Mouse (Mus musculus) cerebellum, postnatal 36 days (tissue): ENCODE results near the gene Mid1.
A peak's percentile ranks its signal among the peaks of the same experiment; 100 is the strongest.
"Not testable (repeated sequence)": the region's sequence is repeated elsewhere in the genome, so short reads cannot be mapped to it uniquely, and the experiment has no call there.

Source experiments
- DNase-seq, 2 experiments: peaks; one replicate each; pipeline ENCODE4 v3.0.0; 2021 to 2022; ENCODE audit warnings: mixed read lengths in 2 of 2

Mid1 gene

DNA sequence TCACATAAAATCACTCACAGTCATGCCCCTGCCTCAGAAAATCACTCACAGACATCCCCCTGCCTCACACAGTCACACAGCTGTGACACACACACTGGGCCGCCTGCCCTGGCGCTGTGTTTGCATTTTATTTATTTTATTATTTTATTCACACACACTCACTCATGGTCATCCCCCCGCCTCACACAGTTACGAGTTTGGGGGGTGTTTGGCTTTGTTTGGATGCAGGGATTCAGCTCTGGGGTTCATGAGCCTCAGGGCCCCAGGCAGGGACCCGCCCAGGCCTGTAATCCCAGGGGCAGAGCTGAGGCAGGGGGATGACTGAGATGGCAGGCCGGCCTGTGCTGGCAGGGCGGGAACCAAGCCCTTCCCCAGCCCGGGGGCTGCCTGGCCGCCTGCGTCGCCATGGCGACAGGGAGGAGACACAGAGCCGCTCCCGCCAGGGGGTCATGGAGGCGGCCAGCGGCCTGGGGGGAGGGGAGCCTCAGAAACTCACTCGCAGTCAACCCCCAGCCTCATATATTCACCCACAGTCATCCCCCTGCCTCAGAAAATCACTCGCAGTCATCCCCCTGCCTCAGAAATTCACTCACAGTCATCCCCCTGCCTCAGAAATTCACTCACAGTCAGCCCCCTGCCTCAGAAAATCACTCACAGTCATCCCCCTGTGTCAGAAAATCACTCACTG lies 317.7 kb downstream of the Mid1 start:
- DNase-seq: peak in 1 of 2 experiments; percentile 44

DNA sequence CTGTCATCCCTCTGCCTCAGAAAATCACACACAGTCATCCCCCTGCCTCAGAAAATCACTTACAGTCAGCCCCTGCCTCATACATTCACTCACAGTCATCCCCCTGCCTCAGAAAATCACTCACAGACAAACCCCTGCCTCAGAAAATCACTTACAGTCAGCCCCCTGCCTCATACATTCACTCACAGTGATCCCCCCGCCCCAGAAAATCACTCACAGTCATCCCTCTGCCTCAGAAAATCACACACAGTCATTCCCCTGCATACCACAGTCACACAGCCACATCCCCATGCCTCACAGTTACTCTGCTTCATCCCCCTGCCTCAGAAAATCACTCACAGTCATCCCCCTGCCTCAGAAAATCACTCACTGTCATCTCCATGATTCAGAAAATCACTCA lies 318.5 kb downstream of the Mid1 start:
- not testable (repeated sequence) for DNase-seq

DNA sequence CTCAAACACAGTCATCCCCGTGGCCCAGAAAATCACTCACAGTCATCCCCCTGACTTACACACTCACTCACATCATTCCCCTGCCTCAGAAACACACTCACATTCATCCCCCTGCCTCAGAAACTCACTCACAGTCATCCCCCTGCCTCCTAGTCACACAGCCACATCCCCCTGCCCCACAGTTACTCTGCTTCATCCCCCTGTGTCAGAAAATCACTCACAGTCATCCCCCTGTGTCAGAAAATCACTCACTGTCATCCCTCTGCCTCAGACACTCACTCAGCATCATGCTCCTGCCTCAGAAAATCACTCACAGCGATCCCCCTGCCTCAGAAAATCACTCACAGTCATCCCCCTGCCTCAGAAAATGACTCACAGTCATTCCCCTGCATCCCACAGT lies 319.2 kb downstream of the Mid1 start:
- DNase-seq: not testable (repeated sequence)

DNA sequence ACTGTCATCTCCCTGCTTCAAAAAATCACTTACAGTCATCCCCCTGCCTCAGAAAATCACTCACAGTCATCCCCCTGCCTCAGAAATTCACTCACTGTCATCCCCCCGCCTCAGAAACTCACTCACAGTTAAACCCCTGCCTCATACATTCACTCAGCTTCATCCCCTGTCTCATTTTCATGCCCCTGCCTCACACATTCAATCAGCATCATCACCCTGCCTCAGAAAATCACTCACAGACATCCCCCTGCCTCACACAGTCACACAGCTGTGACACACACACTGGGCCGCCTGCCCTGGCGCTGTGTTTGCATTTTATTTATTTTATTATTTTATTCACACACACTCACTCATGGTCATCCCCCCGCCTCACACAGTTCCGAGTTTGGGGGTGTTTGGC lies 319.8 kb downstream of the Mid1 start:
- not testable (repeated sequence) for DNase-seq

DNA sequence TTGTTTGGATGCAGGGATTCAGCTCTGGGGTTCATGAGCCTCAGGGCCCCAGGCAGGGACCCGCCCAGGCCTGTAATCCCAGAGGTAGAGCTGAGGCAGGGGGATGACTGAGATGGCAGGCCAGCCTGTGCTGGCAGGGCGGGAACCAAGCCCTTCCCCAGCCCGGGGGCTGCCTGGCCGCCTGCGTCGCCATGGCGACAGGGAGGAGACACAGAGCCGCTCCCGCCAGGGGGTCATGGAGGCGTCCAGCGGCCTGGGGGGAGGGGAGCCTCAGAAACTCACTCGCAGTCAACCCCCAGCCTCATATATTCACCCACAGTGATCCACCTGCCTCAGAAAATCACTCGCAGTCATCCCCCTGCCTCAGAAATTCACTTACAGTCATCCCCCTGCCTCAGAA lies 320.2 kb downstream of the Mid1 start:
- DNase-seq: peak in 1 of 2 experiments; percentile 52

DNA sequence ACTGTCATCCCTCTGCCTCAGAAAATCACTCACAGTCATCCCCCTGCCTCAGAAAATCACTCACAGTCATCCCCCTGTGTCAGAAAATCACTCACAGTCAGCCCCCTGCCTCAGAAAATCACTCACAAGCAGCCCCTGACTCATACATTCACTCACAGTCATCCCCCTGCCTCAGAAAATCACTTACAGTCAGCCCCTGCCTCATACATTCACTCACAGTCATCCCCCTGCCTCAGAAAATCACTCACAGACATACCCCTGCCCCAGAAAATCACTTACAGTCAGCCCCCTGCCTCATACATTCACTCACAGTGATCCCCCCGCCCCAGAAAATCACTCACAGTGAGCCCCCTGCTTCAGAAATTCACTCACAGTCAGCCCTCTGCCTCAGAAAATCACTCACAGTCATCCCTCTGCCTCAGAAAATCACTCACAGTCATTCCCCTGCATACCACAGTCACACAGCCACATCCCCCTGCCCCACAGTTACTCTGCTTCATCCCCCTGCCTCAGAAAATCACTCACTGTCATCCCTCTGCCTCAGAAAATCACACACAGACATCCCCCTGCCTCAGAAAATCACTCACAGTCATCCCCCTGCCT lies 320.8 kb downstream of the Mid1 start:
- DNase-seq: not testable (repeated sequence)

DNA sequence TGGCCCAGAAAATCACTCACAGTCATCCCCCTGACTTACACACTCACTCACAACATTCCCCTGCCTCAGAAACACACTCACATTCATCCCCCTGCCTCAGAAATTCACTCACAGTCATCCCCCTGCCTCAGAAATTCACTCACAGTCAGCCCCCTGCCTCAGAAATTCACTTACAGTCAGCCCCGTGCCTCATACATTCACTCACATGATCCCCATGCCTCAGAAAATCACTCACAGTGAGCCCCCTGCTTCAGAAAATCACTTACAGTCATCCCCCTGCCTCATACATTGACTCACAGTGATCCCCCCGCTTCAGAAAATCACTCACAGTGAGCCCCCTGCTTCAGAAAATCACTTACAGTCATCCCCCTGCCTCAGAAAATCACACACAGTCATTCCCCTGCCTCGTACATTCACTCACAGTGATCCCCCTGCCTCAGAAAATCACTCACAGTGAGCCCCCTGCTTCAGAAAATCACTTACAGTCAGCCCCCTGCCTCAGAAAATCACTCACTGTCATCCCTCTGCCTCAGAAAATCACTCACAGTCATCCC lies 321.8 kb downstream of the Mid1 start:
- not testable (repeated sequence) for DNase-seq

DNA sequence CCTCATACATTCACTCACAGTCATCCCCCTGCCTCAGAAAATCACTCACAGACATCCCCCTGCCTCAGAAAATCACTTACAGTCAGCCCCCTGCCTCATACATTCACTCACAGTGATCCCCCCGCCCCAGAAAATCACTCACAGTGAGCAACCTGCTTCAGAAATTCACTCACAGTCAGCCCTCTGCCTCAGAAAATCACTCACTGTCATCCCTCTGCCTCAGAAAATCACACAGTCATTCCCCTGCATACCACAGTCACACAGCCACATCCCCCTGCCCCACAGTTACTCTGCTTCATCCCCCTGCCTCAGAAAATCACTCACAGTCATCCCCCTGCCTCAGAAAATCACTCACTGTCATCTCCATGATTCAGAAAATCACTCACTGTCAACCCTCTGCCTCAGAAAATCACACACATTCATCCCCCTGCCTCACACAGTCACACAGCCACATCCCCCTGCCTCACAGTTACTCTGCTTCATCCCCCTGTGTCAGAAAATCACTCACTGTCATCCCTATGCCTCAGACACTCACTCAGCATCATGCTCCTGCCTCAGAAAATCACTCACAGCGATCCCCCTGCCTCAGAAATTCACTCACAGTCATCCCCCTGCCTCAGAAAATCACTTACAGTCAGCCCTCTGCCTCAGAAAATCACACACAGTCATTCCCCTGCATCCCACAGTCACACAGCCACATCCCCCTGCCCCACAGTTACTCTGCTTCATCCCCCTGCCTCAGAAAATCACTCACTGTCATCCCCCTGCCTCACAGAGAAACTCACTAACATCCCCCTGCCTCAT lies 322.6 kb downstream of the Mid1 start:
- DNase-seq: not testable (repeated sequence)

DNA sequence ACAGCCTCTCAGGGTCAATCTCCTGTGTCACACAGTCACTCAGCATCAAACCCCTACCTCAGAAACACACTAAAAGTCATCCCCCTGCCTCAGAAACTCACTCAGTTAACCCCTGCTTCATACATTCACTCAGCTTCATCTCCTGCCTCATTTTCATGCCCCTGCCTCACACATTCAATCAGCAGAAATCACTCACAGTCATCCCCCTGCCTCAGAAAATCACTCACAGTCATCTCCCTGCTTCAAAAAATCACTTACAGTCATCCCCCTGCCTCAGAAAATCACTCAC lies 323.1 kb downstream of the Mid1 start:
- DNase-seq: not testable (repeated sequence)

DNA sequence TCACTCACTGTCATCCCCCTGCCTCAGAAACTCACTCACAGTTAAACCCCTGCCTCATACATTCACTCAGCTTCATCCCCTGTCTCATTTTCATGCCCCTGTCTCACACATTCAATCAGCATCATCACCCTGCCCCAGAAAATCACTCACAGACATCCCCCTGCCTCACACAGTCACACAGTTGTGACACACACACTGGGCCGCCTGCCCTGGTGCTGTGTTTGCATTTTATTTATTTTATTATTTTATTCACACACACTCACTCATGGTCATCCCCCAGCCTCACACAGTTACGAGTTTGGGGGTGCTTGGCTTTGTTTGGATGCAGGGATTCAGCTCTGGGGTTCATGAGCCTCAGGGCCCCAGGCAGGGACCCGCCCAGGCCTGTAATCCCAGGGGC lies 323.6 kb downstream of the Mid1 start:
- peak in 1 of 2 experiments; percentile 35 for DNase-seq

DNA sequence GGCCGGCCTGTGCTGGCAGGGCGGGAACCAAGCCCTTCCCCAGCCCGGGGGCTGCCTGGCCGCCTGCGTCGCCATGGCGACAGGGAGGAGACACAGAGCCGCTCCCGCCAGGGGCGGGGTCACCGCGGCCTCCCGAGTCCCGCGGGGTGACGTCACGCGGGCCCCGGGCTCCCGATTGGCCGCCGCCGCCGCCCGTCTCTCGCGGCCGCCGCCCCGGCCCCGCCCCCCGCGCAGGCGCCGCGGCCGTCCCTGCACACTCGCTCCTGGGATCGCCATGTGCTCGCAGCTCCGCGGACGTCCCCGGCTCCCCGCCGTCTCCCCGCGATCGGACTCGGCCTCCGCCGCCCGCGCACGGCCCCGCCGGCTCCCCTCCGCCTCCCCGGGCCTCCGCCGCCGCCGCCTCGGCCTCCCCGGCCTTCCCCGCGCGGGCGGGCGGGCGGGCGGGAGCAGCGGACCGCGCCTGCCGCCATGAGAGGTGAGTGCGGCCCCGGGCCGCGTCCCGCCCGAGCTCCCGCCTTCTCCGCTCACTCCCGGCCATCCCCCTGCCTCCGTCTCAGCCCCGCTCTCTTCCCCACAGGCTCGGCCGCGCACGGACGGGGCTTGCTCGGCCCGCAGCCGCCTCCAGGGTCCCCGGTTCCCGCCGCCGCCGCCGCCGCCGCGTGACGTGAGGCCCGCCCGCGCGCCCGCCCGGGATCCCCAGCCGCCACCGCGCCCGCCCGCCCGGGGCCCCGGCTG lies 324.2 kb downstream of the Mid1 start, which contains the start of gene Gm21887:
Gene Gm21887, plus strand, starts transcription at position 644 of the 735 bp plus-strand sequence.
- DNase-seq: peak; percentile 96 to 99

DNA sequence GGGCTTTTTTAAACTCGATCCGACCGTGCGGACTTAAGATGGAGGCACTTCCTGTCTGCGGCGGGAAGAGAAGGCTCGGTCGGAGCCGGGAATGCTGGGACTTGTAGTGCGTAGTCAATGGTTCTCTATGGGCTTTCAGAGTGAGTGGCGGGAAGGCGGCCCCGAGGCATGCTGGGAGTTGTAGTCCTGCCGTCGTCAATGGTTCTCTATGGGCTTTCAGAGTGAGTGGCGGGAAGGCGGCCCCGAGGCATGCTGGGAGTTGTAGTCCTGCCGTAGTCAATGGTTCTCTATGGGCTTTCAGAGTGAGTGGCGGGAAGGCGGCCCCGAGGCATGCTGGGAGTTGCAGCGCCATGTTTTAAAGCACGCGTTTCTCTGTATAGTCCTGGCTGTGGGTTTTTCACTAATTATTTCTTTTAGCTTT lies 324.8 kb downstream of the Mid1 start:
- DNase-seq: peak; percentile 100

DNA sequence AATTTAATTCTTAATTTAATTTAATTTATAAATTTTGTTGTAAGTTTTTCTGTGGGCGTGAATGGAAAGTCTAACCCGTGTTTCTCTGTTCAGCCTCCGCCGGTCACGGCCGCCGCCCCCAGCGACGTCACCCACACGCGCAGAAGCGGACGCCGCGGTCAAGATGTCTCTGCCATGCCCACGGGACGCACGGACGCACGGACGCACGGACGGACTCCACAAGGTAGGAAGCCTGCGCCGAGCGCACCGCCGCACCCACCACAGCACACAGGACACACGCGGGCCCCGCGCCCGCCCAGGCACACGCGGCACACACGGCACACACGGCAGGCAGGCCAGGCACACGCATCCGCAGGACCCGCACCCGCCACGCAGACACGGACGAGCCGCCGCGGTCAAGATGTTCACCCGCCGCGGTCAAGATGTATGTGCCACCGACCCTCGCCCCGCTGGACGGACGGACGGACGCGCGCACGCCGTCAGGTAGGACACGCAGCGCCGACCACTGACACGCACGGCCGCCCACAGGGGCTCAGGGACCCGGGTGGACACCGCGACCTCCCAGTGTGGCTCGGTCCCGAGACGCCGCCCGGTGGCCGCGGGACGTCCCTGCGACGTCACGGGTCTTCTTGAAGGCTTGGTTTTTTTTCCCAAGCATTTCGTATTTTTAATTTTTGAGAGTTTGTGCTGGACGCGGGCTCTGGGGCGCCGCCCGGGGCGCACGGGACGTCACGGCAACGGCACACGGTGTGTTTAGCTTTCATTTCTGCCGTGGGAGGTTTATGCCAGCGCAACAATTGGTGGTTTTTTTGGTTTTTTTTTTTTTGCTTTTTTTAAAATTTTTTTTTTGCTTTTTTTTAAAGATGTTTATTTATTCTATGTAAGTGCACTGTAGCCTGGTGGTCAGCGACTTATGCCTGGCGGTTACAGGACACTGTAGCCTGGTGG lies 325.9 kb downstream of the Mid1 start:
- DNase-seq: peak; percentile 55 to 69

DNA sequence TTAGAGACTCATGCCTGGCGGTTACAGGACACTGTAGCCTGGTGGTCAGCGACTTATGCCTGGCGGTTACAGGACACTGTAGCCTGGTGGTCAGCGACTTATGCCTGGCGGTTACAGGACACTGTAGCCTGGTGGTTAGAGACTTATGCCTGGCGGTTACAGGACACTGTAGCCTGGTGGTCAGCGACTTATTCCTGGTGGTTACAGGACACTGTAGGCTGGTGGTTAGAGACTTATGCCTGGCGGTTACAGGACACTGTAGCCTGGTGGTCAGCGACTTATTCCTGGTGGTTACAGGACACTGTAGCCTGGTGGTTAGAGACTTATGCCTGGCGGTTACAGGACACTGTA lies 326.5 kb downstream of the Mid1 start:
- DNase-seq: not testable (repeated sequence)

DNA sequence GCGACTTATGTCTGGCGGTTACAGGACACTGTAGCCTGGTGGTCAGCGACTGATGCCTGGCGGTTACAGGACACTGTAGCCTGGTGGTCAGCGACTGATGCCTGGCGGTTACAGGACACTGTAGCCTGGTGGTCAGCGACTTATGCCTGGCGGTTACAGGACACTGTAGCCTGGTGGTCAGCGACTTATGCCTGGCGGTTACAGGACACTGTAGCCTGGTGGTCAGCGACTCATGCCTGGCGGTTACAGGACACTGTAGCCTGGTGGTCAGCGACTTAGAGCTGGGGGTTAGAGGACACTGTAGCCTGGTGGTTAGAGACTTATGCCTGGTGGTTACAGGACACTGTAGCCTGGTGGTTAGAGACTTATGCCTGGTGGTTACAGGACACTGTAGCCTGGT lies 328.4 kb downstream of the Mid1 start:
- not testable (repeated sequence) for DNase-seq

DNA sequence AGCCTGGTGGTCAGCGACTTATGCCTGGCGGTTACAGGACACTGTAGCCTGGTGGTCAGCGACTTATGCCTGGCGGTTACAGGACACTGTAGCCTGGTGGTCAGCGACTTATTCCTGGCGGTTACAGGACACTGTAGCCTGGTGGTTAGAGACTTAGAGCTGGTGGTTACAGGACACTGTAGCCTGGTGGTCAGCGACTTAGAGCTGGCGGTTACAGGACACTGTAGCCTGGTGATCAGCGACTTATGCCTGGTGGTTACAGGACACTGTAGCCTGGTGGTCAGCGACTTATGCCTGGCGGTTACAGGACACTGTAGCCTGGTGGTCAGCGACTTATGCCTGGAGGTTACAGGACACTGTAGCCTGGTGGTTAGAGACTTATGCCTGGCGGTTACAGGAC lies 329.0 kb downstream of the Mid1 start:
- DNase-seq: not testable (repeated sequence)

DNA sequence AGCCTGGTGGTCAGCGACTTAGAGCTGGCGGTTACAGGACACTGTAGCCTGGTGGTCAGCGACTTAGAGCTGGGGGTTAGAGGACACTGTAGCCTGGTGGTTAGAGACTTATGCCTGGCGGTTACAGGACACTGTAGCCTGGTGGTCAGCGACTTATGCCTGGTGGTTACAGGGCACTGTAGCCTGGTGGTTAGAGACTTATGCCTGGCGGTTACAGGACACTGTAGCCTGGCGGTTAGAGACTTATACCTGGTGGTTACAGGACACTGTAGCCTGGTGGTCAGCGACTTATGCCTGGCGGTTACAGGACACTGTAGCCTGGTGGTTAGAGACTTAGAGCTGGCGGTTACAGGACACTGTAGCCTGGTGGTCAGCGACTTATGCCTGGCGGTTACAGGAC lies 330.9 kb downstream of the Mid1 start:
- not testable (repeated sequence) for DNase-seq

DNA sequence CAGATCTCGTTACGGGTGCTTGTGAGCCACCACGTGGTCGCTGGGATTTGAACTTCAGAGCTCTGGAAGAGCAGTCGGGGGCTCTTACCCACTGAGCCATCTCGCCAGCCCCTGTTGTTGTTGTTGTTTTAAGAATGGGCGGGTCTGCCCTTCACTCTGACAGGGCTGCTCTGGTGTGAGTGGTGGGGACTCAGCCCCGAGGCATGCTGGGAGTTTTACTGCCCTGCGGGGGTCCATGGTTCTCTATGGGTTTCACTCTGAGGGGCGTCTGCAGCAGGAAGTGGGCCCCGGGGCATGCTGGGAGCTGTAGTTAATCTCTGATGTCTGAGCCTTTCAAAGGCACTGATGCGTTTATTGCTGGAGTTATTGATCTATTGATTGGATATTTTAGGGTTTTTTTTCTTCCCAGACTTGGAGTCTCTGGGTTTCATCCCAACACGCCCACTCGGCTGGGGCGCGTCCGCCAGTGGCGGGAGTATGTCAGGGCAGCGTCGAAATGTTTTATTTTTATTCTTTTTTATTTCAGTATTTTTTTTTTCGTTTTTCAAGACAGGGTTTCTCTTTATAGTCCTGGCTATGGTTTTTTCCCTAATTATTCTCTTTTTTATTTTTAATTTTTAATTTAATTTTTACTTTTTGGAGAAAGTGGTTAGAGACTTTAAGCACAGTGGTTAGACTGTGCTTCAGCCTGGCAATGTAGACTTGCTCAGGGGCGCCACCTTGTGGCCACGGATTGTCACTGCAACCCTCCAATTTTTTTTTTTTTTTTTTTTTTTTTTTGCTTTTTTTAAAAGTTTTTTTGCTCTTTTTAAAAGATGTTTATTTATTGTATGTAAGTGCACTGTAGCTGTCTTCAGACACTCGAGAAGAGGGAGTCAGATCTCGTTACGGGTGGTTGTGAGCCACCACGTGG lies 332.6 kb downstream of the Mid1 start:
- peak; percentile 55 to 69 for DNase-seq

DNA sequence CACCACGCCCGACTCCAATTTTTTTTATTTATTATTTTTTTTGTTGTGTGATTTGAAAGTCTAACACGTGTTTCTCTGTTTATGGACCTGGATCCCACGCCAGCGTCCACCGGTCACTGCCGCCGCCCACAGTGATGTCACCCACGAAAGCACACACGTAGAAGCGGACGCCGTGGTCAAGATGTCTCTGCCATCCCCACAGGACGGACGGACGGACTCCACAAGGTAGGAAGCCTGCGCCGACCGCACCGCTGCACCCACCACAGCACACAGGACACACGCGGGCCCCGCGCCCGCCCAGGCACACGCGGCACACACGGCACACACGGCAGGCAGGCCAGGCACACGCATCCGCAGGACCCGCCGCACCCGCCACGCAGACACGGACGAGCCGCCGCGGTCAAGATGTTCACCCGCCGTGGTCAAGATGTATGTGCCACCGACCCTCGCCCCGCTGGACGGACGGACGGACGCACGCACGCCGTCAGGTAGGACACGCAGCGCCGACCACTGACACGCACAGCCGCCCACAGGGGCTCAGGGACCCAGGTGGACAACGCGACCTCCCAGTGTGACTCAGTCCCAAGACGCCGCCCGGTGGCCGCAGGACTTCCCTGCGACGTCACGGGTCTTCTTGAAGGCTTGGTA lies 333.7 kb downstream of the Mid1 start:
- peak in 1 of 2 experiments; percentile 59 for DNase-seq
